Mouse (Mus musculus) forebrain, embryonic 14.5 days (tissue): Measurements from ENCODE around the gene Ubap1l. TPM values are rescaled to one million over a fixed set of nuclear protein-coding genes. Genes with fewer than 3 reads are reported as not detected.
"Not testable (repeated sequence)": the region's sequence is repeated elsewhere in the genome, so short reads cannot be mapped to it uniquely, and the experiment has no call there.

Source experiments
- ATAC-seq: fragments of 200-750 bp; cut with Nextera tagmentation; 2 replicates; pipeline ENCODE4 v1.8.0; 2017; ENCODE audit warnings: mild to moderate bottlenecking, moderate library complexity
- DNase-seq: peaks from one replicate; pipeline ENCODE4 v3.0.0-alpha.2; 2015; ENCODE audit warnings: low spot score
- H3K27ac ChIP-seq: fragments of 300-500 bp; sonication (generic); 2 replicates; pipeline ENCODE4 v1.5.1; 2014; ENCODE audit warnings: low read depth, mild to moderate bottlenecking, control low read depth, low read length, moderate library complexity
- H3K27me3 ChIP-seq: fragments of 300-500 bp; sonication (generic); replicated peaks from 2 replicates; pipeline ENCODE4 v1.6.1; 2014; ENCODE audit warnings: low read length, control low read depth, mixed read lengths; ENCODE audit not compliant: control insufficient read depth, insufficient read depth
- H3K36me3 ChIP-seq: fragments of 300-500 bp; sonication (generic); 2 replicates; pipeline ENCODE4 v1.6.1; 2014; ENCODE audit warnings: low read length, control low read depth; ENCODE audit not compliant: control insufficient read depth, insufficient read depth
- H3K4me1 ChIP-seq: fragments of 300-500 bp; sonication (generic); 2 replicates; pipeline ENCODE4 v1.6.1; 2014; ENCODE audit warnings: antibody characterized with exemption, low read length, control low read depth; ENCODE audit not compliant: control insufficient read depth, insufficient read depth
- H3K4me2 ChIP-seq: fragments of 300-500 bp; sonication (generic); 2 replicates; pipeline ENCODE4 v1.6.1; 2014; ENCODE audit warnings: mild to moderate bottlenecking, control low read depth, low read length
- H3K4me3 ChIP-seq: fragments of 300-500 bp; sonication (generic); 2 replicates; pipeline ENCODE4 v1.5.1; 2014; ENCODE audit warnings: low read depth, low read length, control low read depth
- H3K9ac ChIP-seq: fragments of 300-500 bp; sonication (generic); 2 replicates; pipeline ENCODE4 v1.6.1; 2014; ENCODE audit warnings: mild to moderate bottlenecking, low read length, control low read depth, moderate library complexity
- H3K9me3 ChIP-seq: fragments of 300-500 bp; sonication (generic); replicated peaks from 2 replicates; pipeline ENCODE4 v1.6.1; 2016; ENCODE audit warnings: low read length, control low read depth, mixed read lengths; ENCODE audit not compliant: control insufficient read depth
- WGBS: fragments of 180-500 bp; shearing (Covaris S2); extraction: QIAGEN DNeasy Blood & Tissue Kit; methylation state at CpG from one replicate; pipeline ENCODE4 v1.1.7; 2014; 5-methylcytosine and 5-hydroxymethylcytosine counted together
- polyA plus RNA-seq: library from polyadenylated mRNA; unstranded; fragments of >200 nt; fragmentation: Nextera tagmentation; extraction: Ambion mirVana; gene quantifications from 2 replicates; pipeline ENCODE4 v1.2.1, GENCODE M21; 2014

The Ubap1l gene
- polyA plus RNA-seq, 1 experiment from 2014 or later: 0.13 TPM

- H3K36me3 ChIP-seq: no peaks in the 10 kb centered on the region
- H3K9ac ChIP-seq: no peak overlapping the region
- H3K4me1 ChIP-seq: no peaks in the 10 kb centered on the region
- H3K27ac ChIP-seq: no peak overlapping the region
- H3K4me3 ChIP-seq: no peak overlapping the region
- 86% methylated on average over 2 of the region's 2 CpGs for WGBS
- no peak for DNase-seq
- H3K9me3 ChIP-seq: no peaks in the 10 kb centered on the region
- ATAC-seq: no peak
- H3K4me2 ChIP-seq: no peak overlapping the region
- 0 out of 2 replicates have a peak, but pooled peaks cover 4% of the 10 kb centered on the region for H3K27me3 ChIP-seq
Observed at GRCm38 (mm10) chr9:65340414-65340813, 20.4 kb upstream of the Ubap1l start.

- ATAC-seq (peak; percentile 25; the same call in 1 of the 2 replicates), DNase-seq (peak; percentile 11)
- peak overlapping the region; percentile 96 for H3K4me3 ChIP-seq
Observed at GRCm38 (mm10) chr9:65345439-65345838, 15.4 kb upstream of the Ubap1l start.

GRCm38 (mm10) chr9:65345854-65346475, 14.9 kb upstream of the Ubap1l start, which contains the start of gene Pdcd7:
TSS of gene Pdcd7 (plus strand) at chr9:65346104.
- DNase-seq (peak; percentile 99), ATAC-seq (peak; percentile 99)
- Histone ChIP-seq H3K4me1 (peaks cover 14% of the 10 kb centered on the region), H3K27ac (peak within 1 kb of the TSS; percentile 92), H3K4me2 (peak within 1 kb of the TSS; percentile 95), H3K36me3 (no peaks in the 10 kb centered on the region), H3K9ac (peak within 1 kb of the TSS; percentile 93), H3K4me3 (peak within 1 kb of the TSS; percentile 96), H3K27me3 (no peaks in the 10 kb centered on the region), H3K9me3 (no peaks in the 10 kb centered on the region)
- WGBS: 1% methylated on average over 45 of the region's 59 CpGs

More at GRCm38 (mm10) chr9:65345439-65345838, 15.4 kb upstream of the Ubap1l start:
- H3K9me3 ChIP-seq, H3K27ac ChIP-seq, H3K36me3 ChIP-seq, H3K27me3 ChIP-seq: not testable (repeated sequence)
- H3K9ac ChIP-seq: peak overlapping the region; percentile 93
- 71% methylated on average over 11 of the region's 11 CpGs for whole genome bisulfite sequencing
- peak overlapping the region; percentile 95 for H3K4me2 ChIP-seq
- peaks cover 14% of the 10 kb centered on the region for H3K4me1 ChIP-seq

- DNase-seq: peak; percentile 11
- under 1% methylated on average over 64 of the region's 77 CpGs for WGBS
- Histone ChIP-seq H3K9ac (peak overlapping the region; percentile 93), H3K4me2 (peak overlapping the region; percentile 95), H3K27ac (peak overlapping the region; percentile 92), H3K9me3 (no peaks in the 10 kb centered on the region), H3K27me3 (no peaks in the 10 kb centered on the region), H3K4me3 (peak overlapping the region; percentile 96), H3K36me3 (no peaks in the 10 kb centered on the region), H3K4me1 (peaks cover 14% of the 10 kb centered on the region)
- peak; percentile 67 for ATAC-seq
Observed at GRCm38 (mm10) chr9:65346476-65347111, 14.2 kb upstream of the Ubap1l start.

- Histone ChIP-seq H3K27me3 (no peaks in the 10 kb centered on the region), H3K4me3 (peak overlapping the region; percentile 96), H3K9me3 (no peaks in the 10 kb centered on the region), H3K4me1 (peaks cover 14% of the 10 kb centered on the region), H3K9ac (peak overlapping the region; percentile 93), H3K4me2 (peak overlapping the region; percentile 95), H3K36me3 (no peaks in the 10 kb centered on the region), H3K27ac (no peak overlapping the region)
- ATAC-seq (no peak), DNase-seq (no peak)
- 49% methylated on average over 8 of the region's 8 CpGs for WGBS
Observed at GRCm38 (mm10) chr9:65347112-65347850, 13.6 kb upstream of the Ubap1l start.

- Histone ChIP-seq H3K27ac (no peak overlapping the region), H3K4me3 (no peak overlapping the region), H3K9me3 (no peaks in the 10 kb centered on the region), H3K9ac (no peak overlapping the region), H3K4me2 (no peak overlapping the region), H3K36me3 (peaks cover 38% of the 10 kb centered on the region), H3K4me1 (0 out of 2 replicates have a peak, but pooled peaks cover 1% of the 10 kb centered on the region), H3K27me3 (no peaks in the 10 kb centered on the region)
- WGBS: 92% methylated on average over 5 of the region's 5 CpGs
- DNase-seq (no peak), ATAC-seq (no peak)
Observed at GRCm38 (mm10) chr9:65353251-65353650, 7.6 kb upstream of the Ubap1l start.

- H3K27ac ChIP-seq: no peak overlapping the region
- no peak overlapping the region for H3K4me3 ChIP-seq
- H3K36me3 ChIP-seq: peaks cover 69% of the 10 kb centered on the region
- WGBS: 85% methylated on average over 7 of the region's 7 CpGs
- no peak for ATAC-seq
- H3K4me2 ChIP-seq: no peak overlapping the region
- H3K4me1 ChIP-seq: no peaks in the 10 kb centered on the region
- DNase-seq: no peak
- no peaks in the 10 kb centered on the region for H3K27me3 ChIP-seq
- no peak overlapping the region for H3K9ac ChIP-seq
- no peaks in the 10 kb centered on the region for H3K9me3 ChIP-seq
Observed at GRCm38 (mm10) chr9:65356561-65356960, 4.3 kb upstream of the Ubap1l start.

- 92% methylated on average over 2 of the region's 2 CpGs for WGBS
- peaks cover 73% of the 10 kb centered on the region for H3K36me3 ChIP-seq
Observed at GRCm38 (mm10) chr9:65356971-65357370, 3.9 kb upstream of the Ubap1l start.

More at GRCm38 (mm10) chr9:65356971-65357370, 3.9 kb upstream of the Ubap1l start:
- Histone ChIP-seq H3K9ac (no peak overlapping the region), H3K4me1 (no peaks in the 10 kb centered on the region), H3K27ac (no peak overlapping the region), H3K9me3 (no peaks in the 10 kb centered on the region), H3K4me2 (no peak overlapping the region), H3K4me3 (no peak overlapping the region), H3K27me3 (no peaks in the 10 kb centered on the region)
- DNase-seq (no peak), ATAC-seq (no peak)
